Mouse (Mus musculus) heart, postnatal 10 days (tissue): ENCODE measurements around the gene Sap30l. TPM values are rescaled to one million over a fixed set of nuclear protein-coding genes. Genes with fewer than 3 reads are reported as not detected.
"Not testable (repeated sequence)": the region's sequence is repeated elsewhere in the genome, so short reads cannot be mapped to it uniquely, and the experiment has no call there.

Source experiments
- DNase-seq, 2 experiments: peaks; one replicate each; pipeline ENCODE4 v3.0.0; 2021
- intact Hi-C: fragments of 180-260 bp; cut with DNase I; formaldehyde crosslinking; loops from one replicate; pipeline ENCODE4 v1.15.1; 2025
- total RNA-seq, 2 experiments: library from RNA; stranded (reverse); gene quantifications; 2 replicates each; pipeline ENCODE4 v1.2.3; 2021

The Sap30l gene
- total RNA-seq, 2 experiments from 2014 or later, result 36.1 to 38.8 TPM

DNA sequence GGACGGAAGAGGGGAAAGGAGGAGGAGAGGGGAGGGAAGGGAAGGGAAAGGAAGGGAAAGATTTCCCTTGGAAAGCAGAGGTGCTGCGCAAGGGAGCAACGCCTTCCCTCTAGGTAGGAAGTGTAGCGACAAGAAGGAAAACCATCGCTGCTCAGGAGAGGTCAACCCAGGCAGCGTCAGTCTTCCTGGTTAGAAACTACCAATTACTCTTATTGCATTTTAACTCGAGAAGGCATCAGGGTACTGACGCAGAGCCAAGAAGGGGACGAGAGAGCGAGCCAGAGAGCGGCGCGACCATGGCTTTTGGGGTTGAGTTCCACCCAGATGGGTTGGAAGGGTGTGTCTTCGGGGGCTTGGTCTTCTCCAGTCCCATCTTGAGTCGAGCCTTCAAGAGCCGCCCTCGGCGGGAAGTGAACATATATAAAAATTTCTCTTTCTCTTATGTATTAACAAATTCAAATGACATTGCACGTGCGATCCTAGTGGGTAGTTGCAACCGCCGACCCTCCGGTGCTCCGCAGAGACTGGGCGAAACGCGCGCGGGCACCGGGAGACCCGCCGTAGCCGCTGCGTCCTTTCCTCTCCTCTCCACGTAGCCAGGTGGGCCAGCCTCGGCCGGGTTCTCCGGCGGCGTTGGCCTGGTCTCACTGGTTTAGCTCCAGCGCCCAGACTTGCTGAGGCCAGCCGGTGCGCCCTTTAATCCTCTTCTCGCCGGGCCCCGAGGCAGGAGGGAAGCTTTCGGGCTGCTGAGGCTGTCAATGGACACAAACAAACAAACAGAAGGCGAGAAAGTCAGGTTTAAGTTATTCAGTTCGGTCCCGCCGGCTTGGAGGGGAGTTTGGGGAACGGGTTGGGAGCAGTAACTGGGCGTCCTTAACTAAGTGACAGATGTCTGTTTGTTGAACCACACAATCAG is 27.8 kb downstream of the Sap30l start:
- intact Hi-C loops, result no loop called here
- DNase-seq, result no peak

DNA sequence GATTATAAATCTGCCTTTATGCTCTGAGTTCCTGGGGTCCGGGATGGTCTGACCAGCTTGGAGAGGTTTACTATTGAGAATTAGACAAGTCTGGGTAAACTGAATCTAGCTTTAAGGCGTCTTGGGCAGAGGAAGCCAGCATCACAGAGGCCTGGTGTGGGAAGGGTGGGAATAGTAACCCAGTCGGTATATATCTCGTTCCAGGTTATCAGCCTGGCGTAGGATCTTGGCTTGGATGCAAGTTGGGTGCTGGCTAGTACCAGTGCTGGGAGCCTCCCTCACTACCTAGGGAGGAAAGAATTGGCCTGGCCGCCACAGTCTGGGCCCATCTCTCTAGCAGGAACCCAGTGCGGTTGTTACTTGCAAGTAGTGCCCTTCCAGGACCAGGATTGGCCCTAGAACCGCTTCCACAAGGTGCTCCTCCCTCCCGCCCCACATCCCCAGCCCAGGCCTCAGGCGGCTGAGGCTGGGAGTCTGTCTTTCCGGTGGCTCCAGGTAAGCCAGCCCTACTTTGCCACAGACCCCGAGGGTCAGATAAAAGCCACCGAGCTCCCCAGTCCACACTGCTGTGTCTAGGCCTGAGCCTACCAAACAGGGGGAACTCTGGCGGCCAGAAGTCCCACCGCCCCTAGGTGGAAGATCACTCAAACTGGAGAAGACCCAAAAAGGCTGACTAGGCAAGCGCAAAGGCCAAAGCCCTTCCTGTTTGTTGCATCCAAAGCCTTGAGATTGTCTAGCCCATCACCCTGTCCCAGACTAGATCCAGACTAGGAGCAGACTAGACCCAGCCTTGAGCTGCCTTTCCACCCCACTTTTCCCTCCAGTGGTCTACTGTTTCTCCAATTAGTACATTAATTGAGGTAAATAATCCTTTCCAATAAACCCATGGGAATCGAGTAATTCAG is 28.7 kb downstream of the Sap30l start:
- intact Hi-C loops, result no loop called here
- no peak for DNase-seq

DNA sequence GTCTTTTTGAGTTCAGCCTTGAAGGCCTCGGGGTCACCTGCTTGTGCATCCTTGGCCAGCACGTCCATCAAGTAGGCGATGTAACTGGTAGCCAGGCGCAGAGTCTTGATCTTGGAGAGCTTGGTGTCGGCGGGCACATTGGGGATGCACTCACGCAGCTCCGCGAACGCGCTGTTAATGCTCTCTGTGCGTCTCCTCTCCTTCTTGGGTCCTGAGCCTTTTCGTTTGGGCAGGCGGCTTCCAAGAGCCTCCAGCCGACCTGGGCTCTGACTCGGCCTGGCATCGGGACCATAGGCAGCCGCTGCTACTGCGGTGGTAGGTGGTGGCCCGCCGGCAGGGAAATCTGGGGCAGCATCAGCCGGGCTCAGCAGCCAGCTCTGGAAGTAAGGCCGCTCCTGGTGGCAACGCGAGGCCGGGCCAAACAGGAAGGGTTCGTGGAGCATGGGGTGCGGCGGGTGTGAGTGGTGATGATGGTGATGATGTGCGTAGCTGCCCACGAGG is 29.9 kb downstream of the Sap30l start:
- intact Hi-C loops, result no loop called here
- DNase-seq, result no peak

DNA sequence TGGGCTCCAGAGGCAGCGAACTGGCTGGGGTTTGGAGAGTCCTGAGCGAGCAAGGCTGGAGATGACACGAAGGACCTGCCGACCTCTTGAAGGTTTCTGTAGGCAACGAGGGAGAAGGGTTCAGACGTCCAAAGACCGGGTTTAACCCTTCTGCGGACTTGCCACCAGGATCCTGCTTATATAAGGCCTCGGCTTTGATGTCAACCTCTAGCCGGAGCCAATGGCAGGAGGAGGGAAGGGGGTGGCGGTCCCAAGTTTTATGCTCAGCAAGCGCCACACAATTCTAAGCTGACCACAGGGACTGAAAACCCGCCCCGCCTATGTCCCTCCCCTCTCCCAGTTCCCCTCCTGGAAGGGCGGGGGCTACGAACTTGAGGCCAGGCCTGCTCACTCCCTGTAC is 30.4 kb downstream of the Sap30l start:
- DNase-seq, result no peak
- intact Hi-C loops, result no loop called here

DNA sequence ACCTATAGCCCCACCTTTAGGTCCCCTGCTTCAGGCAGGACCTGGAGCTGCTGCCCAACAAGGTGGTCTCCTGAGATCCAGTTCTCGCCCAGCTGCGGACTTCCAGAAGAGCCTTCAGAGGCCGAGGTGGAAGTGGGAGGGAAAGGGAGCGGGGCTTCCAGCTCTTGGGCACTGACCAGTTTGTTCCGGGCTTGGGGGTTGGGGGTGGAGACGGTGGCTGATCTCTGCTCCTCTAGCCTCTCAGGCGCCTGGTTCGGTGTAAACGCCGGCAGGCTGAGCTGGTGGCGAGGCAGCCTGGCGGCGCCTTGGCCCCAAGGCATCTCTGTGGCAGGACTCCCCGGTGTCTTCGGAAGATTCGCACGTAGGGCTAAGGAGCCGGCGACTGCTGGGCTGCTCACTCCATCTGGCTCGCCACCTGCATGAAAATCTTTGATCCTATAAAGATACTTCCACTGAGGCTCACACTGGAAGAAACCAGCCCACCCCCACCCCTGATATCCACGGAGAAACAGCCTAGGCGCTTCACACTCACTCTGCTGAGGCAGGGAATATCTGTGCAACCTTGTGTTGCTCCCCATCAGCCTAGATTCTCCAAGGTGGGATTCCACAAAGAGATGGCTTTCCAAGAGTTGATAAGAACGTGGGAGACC is 31.2 kb downstream of the Sap30l start, which contains the start of gene Hand1:
TSS of gene Hand1 (minus strand) at position 267 of the 650 bp plus-strand sequence.
- no peak for DNase-seq
- intact Hi-C loops, result no loop called here

DNA sequence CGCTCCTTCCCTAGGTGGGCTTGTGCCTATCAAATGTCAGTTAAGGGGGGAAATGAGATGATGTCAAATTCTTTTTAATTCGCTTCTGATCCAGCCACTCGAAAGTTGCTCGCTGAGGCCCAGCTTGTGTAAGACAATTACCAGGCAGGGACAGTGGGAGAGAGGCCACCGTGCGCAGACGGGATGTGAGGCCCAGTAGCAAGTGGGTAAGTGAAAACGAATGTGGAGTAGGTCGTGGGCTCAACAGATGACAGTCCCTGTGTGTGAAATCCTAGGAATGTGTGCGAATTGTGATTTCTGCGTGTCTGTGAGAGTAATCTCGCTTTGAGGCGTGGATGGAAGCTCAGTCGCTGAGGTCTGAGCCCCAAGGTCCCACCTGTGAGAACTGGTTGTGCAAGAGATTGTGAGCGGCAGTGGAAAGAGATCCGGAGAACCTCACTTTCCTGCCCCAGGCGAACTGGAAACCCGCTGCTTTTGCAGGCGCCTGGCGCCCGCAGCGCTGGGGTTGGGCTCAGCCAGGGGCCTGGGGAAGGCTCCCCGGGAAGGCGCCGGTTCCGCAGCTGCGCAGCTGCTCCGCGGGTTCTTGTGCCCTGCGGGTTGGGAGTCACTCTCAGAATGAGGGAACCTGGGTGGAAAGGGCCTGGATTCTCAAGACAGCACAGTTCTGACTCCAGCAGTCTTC is 32.0 kb downstream of the Sap30l start:
- intact Hi-C loops, result no loop called here
- no peak for DNase-seq

- intact Hi-C loops, result no loop called here
- DNase-seq, result no peak
Measured at GRCm38 (mm10) chr11:57834031-57834430, 32.6 kb downstream of the Sap30l start.

DNA sequence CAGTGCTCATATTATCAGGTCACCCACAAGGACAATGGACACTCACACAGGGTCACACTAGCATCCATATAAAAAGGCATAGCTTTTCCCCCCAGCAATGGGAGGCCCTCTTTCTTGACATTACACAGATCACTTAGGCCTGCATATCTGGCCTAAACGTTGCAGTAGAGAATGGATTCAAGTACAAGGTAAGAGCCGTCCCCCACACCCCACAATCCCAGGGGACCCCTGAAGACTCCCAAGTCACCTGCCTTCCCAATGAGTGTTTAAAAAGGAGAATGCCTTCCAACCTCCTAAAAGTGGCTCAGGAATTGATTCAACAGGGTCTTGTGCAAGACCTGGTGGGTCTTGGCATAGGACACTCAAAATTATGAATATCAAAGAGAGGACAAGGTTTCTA is 33.9 kb downstream of the Sap30l start:
- DNase-seq, result no peak
- intact Hi-C loops, result no loop called here

DNA sequence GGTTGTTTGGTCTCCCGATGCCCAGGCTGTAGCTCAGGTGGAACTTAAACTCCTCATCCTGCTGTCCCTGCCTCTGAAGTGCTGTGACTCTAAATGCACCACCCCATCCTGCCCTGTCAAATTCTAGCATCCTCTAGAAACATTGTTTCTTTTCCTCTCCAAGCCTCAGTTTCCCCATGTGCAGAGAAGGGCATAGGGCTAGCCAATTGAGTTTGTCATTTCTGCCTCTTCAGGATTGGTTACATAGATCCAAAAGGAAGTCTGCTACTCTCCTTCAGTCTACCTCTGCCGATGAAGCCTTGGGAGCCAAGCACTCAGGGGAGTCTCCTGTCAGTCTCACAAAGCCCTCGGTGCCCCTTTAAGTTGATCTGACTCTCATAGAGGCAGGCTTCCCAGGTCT is 34.5 kb downstream of the Sap30l start:
- intact Hi-C loops, result no loop called here
- DNase-seq, result no peak

- intact Hi-C loops, result no loop called here
- no peak for DNase-seq
Measured at GRCm38 (mm10) chr11:57836401-57836800, 35.0 kb downstream of the Sap30l start.

- DNase-seq, result no peak
- intact Hi-C loops, result no loop called here
Measured at GRCm38 (mm10) chr11:57836872-57837680, 35.6 kb downstream of the Sap30l start.

DNA sequence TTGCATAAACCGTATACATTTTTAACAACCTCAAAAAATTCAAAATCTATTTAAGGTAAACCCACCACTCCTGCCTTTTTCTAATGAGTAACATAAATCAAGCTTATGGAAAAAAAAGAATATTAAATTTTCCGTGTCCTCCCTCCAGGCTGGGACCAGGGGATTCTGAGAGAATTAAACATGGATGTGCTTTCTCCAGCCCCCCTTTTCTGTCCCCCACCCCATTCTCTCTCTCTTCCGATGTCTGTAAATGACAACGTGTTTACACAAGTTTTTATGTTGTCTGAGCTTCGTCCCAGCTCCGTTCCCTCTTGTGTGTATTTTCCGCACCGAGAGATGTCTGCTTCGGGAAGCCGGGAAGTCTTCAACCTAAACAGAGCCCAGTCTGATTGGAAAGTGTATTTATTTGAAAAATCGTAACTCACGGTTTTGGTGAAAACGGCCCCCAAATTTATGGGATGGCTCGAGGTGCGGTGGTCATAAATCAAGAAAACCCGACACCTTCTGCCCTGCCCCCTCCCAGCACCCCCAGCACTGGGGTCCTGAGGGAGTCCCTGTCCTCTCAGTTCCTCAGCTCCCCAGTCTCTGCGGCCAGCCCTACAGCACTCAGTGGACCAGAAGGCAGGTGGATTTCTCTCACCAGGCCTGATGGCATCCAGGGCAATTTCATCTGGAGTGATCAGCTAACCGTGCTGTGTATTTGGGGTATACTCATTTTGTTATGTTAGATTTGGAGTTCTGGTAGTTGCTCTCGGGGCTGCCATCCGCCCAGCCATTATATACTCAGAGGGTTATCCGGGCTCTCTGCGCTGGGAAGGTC is 36.6 kb downstream of the Sap30l start:
- intact Hi-C loops, result no loop called here
- no peak for DNase-seq

GRCm38 (mm10) chr11:57840986-57841385 is 39.5 kb downstream of the Sap30l start:
- no peak for DNase-seq
- intact Hi-C loops, result no loop called here

DNA sequence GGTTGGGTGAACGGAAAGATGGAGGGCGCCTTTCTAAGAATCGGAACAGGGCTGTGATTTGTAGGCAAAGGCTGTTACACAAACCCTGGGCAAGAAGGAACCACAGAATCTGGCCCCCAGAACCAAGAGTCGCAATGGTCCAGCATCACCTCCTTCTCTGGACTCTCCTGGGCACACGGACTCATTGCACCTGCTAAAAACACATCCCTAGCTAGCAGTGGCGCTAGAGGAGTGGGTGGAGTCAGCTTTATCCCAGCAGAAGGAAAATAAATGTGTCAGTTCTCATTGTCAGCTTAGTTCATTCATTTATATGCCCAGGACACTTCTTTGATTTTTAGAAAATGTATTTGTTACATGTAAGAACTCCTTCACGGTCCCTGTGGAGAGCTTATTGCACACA is 40.0 kb downstream of the Sap30l start:
- intact Hi-C loops, result no loop called here
- no peak for DNase-seq

GRCm38 (mm10) chr11:57846421-57847363 is 45.3 kb downstream of the Sap30l start:
- not testable (repeated sequence) for DNase-seq

DNA sequence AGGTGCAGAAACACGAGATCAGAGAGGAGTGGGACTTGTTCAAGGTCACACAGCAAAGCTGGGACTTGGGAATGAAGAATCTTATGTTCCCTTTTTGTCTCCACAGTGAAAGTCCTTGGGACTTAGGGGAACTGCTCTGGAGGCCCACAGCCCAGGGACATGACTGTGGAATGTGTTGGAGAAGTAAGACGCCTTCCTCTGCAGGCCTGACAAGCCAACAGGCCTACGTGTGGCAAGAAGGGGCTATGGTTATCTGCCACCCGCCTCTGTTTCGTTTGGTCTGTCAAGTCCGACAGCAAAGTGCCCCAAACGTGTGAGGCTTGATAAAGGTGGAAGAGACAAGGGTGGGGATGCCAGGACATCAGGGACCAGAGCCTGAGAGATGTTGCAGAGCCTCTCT is 46.0 kb downstream of the Sap30l start:
- intact Hi-C loops, result no loop called here
- no peak for DNase-seq

More at GRCm38 (mm10) chr11:57846421-57847363, 45.3 kb downstream of the Sap30l start:
- intact Hi-C loops, result not testable (repeated sequence)

GRCm38 (mm10) chr11:57850298-57850697 is 48.9 kb downstream of the Sap30l start:
- no peak for DNase-seq
- intact Hi-C loops, result no loop called here
